Mouse (Mus musculus) liver, adult 2 months (tissue): ENCODE measurements at regions not wholly inside any gene's neighbourhood (a gene's known extent, or its start where the extent isn't known, plus 50 kb on each side); places are given as distances from the start of the nearest gene placed in this dataset.

Experiments used
- DNase-seq: peaks from one replicate; pipeline ENCODE4 v3.0.0-alpha.2; 2011; ENCODE audit warnings: low read depth, low spot score; ENCODE audit errors: extremely low read depth
- H3K27ac ChIP-seq: fragments of 200-500 bp; replicated peaks from 2 replicates; pipeline ENCODE4 v1.5.1; 2012; ENCODE audit warnings: low read depth, mild to moderate bottlenecking, control low read depth, inconsistent platforms, low read length; ENCODE audit not compliant: insufficient read depth
- H3K27me3 ChIP-seq: fragments of 200-500 bp; 2 replicates; pipeline ENCODE4 v1.6.1; 2012; ENCODE audit warnings: mild to moderate bottlenecking, moderate library complexity, low read length, inconsistent platforms; ENCODE audit not compliant: control insufficient read depth, insufficient read depth
- H3K36me3 ChIP-seq: fragments of 200-500 bp; 2 replicates; pipeline ENCODE4 v1.6.1; 2012; ENCODE audit warnings: low read length, inconsistent platforms; ENCODE audit not compliant: control insufficient read depth, insufficient read depth
- H3K4me1 ChIP-seq: fragments of 200-500 bp; 2 replicates; pipeline ENCODE4 v1.6.1; 2011; ENCODE audit warnings: low read length; ENCODE audit not compliant: control insufficient read depth, insufficient read depth
- H3K4me3 ChIP-seq: fragments of 200-500 bp; 2 replicates; pipeline ENCODE4 v1.5.1; 2011; ENCODE audit warnings: low read depth, mild to moderate bottlenecking, control low read depth, low read length, moderate library complexity; ENCODE audit not compliant: insufficient read depth
- H3K79me2 ChIP-seq: fragments of 200-500 bp; 2 replicates; pipeline ENCODE4 v1.6.1; 2012; ENCODE audit warnings: inconsistent platforms, mild to moderate bottlenecking, low read length, moderate library complexity; ENCODE audit not compliant: control insufficient read depth, insufficient read depth
- H3K9ac ChIP-seq: fragments of 200-500 bp; 2 replicates; pipeline ENCODE4 v1.6.1; 2012; ENCODE audit warnings: low read depth, mild to moderate bottlenecking, control low read depth, inconsistent platforms, low read length
- CTCF ChIP-seq: fragments of 200-500 bp; IDR thresholded peaks from 2 replicates; pipeline ENCODE4 v1.5.1; 2011; ENCODE audit warnings: low read depth, low read length, control low read depth
- POLR2A ChIP-seq: fragments of 200-500 bp; IDR thresholded peaks from 2 replicates; pipeline ENCODE4 v1.6.1; 2011; ENCODE audit warnings: low read length, control low read depth; ENCODE audit not compliant: insufficient read depth; ENCODE audit errors: extremely low read depth
- WGBS: fragments of 180-500 bp; shearing (Covaris S2); methylation state at CpG from one replicate; pipeline ENCODE4 v1.1.7; 2018; 5-methylcytosine and 5-hydroxymethylcytosine counted together

- Histone ChIP-seq H3K9ac (no peak overlapping the region), H3K27ac (no peak overlapping the region)
- WGBS, result 68% methylated on average over 3 of the region's 3 CpGs
These were observed 117.5 kb upstream of the Jag1 start for GRCm38 (mm10) chr2:137233936-137234335.

GRCm38 (mm10) chr2:137231161-137231560 is 114.7 kb upstream of the Jag1 start:
- no peak for DNase-seq
- Histone ChIP-seq H3K4me3 (no peak overlapping the region), H3K27me3 (no peaks in the 10 kb centered on the region), H3K36me3 (no peaks in the 10 kb centered on the region), H3K9ac (no peak overlapping the region), H3K4me1 (no peaks in the 10 kb centered on the region), H3K79me2 (no peaks in the 10 kb centered on the region), H3K27ac (no peak overlapping the region)
- TF ChIP-seq CTCF (no peak), POLR2A (no peak)

More at GRCm38 (mm10) chr2:137233936-137234335, 117.5 kb upstream of the Jag1 start:
- TF ChIP-seq CTCF (no peak), POLR2A (no peak)
- H3K79me2 ChIP-seq, result no peaks in the 10 kb centered on the region
- DNase-seq, result no peak
- H3K4me3 ChIP-seq, result no peak overlapping the region
- H3K36me3 ChIP-seq, result no peaks in the 10 kb centered on the region
- H3K4me1 ChIP-seq, result no peaks in the 10 kb centered on the region
- no peaks in the 10 kb centered on the region for H3K27me3 ChIP-seq

GRCm38 (mm10) chr2:137229422-137230069 is 113.1 kb upstream of the Jag1 start:
- Histone ChIP-seq H3K4me3 (no peak overlapping the region), H3K27me3 (no peaks in the 10 kb centered on the region), H3K36me3 (no peaks in the 10 kb centered on the region), H3K4me1 (no peaks in the 10 kb centered on the region), H3K79me2 (no peaks in the 10 kb centered on the region), H3K27ac (no peak overlapping the region), H3K9ac (no peak overlapping the region)
- 77% methylated on average over 1 of the region's 1 CpGs for WGBS
- no peak for DNase-seq
- TF ChIP-seq POLR2A, result no peak
- TF ChIP-seq CTCF, result no peak

GRCm38 (mm10) chr2:137227495-137227894 is 111.1 kb upstream of the Jag1 start:
- no peak overlapping the region for H3K9ac ChIP-seq
- H3K4me1 ChIP-seq, result no peaks in the 10 kb centered on the region
- H3K27me3 ChIP-seq, result no peaks in the 10 kb centered on the region
- H3K79me2 ChIP-seq, result no peaks in the 10 kb centered on the region
- no peak for DNase-seq
- no peak overlapping the region for H3K27ac ChIP-seq
- TF ChIP-seq POLR2A (no peak), CTCF (no peak)
- H3K36me3 ChIP-seq, result no peaks in the 10 kb centered on the region
- H3K4me3 ChIP-seq, result no peak overlapping the region
- WGBS, result 92% methylated on average over 4 of the region's 4 CpGs

- H3K4me1 ChIP-seq, result no peaks in the 10 kb centered on the region
- no peaks in the 10 kb centered on the region for H3K27me3 ChIP-seq
- DNase-seq, result peak; percentile 13
- TF ChIP-seq CTCF (no peak), POLR2A (no peak)
- H3K27ac ChIP-seq, result no peak overlapping the region
- no peaks in the 10 kb centered on the region for H3K79me2 ChIP-seq
- no peak overlapping the region for H3K4me3 ChIP-seq
- H3K9ac ChIP-seq, result no peak overlapping the region
- no peaks in the 10 kb centered on the region for H3K36me3 ChIP-seq
- WGBS, result 77% methylated on average over 10 of the region's 10 CpGs
These were observed 108.5 kb upstream of the Jag1 start for GRCm38 (mm10) chr2:137224702-137225552.

- no peak for TF ChIP-seq CTCF
- TF ChIP-seq POLR2A, result no peak
- Histone ChIP-seq H3K9ac (no peak overlapping the region), H3K27ac (no peak overlapping the region), H3K36me3 (no peaks in the 10 kb centered on the region), H3K27me3 (no peaks in the 10 kb centered on the region), H3K4me1 (no peaks in the 10 kb centered on the region), H3K79me2 (no peaks in the 10 kb centered on the region), H3K4me3 (no peak overlapping the region)
- WGBS, result 62% methylated on average over 7 of the region's 7 CpGs
- no peak for DNase-seq
These were observed 99.3 kb upstream of the Jag1 start for GRCm38 (mm10) chr2:137215697-137216096.
